Mouse (Mus musculus) gastrocnemius, postnatal 14 days (tissue): Measurements from ENCODE around the gene Ces2b. TPM values are rescaled to one million over a fixed set of nuclear protein-coding genes. Genes with fewer than 3 reads are reported as not detected.

Experiments used
- total RNA-seq, 2 experiments: library from RNA; stranded (reverse); gene quantifications; 2 replicates each; pipeline ENCODE4 v1.2.3; 2021

Ces2b gene
- total RNA-seq, 2 experiments from 2014 or later, result 0.14 TPM; not detected in 1

Other genes starting within 250 kb of the Ces2b start
- 1 to 10 TPM; 3.9 to 4.7 TPM for gene Pdp2, start 240.1 kb upstream of the Ces2b start, total RNA-seq
- not detected for gene Cdh16, start 207.2 kb upstream of the Ces2b start, total RNA-seq
- 10 to 100 TPM in 1 of 2 experiments, 1 to 10 TPM in 1; 3.7 to 15.5 TPM for gene Rrad, start 200.2 kb upstream of the Ces2b start, total RNA-seq
- 10 to 100 TPM; 27.1 to 32.0 TPM for gene Ciao2b, start 189.6 kb upstream of the Ces2b start, total RNA-seq
- gene Ces2a, start 97.6 kb upstream of the Ces2b start, total RNA-seq, result not detected
- under 1 TPM; 0.33 to 0.47 TPM for gene Ces2c, start 15.5 kb downstream of the Ces2b start, total RNA-seq
- gene Ces2e, start 94.7 kb downstream of the Ces2b start, total RNA-seq, result under 1 TPM; 0.09 to 0.10 TPM
- not detected for gene Ces2f, start 115.8 kb downstream of the Ces2b start, total RNA-seq
- under 1 TPM; 0.22 to 0.47 TPM for gene Ces2g, start 130.1 kb downstream of the Ces2b start, total RNA-seq
- gene Ces2h, start 169.3 kb downstream of the Ces2b start, total RNA-seq, result not detected
- gene Ces3a, start 217.0 kb downstream of the Ces2b start, total RNA-seq, result not detected